Mouse (Mus musculus) left cerebral cortex, postnatal 14 days (tissue): ENCODE data around the gene Cry1. TPM values are rescaled to one million over a fixed set of nuclear protein-coding genes. Genes with fewer than 3 reads are reported as not detected.

ENCODE experiments used
- DNase-seq, 2 experiments: peaks; one replicate each; pipeline ENCODE4 v3.0.0; 2021 to 2022; ENCODE audit warnings: low spot score in 2 of 2, mixed read lengths in 1 of 2
- intact Hi-C: fragments of 180-260 bp; cut with DNase I; formaldehyde crosslinking; loops from one replicate; pipeline ENCODE4 v1.15.1; 2025
- total RNA-seq, 2 experiments: library from RNA; stranded (reverse); gene quantifications; 2 replicates each; pipeline ENCODE4 v1.2.3; 2021

Cry1 gene
- total RNA-seq, 2 experiments from 2014 or later = 15.0 to 18.6 TPM

GRCm38 (mm10) chr10:85176640-85177039 is 8.2 kb downstream of the Cry1 start:
- DNase-seq = no peak

GRCm38 (mm10) chr10:85165306-85165705 is 19.6 kb downstream of the Cry1 start:
- DNase-seq = no peak
- intact Hi-C loops = no loop called here

More at GRCm38 (mm10) chr10:85176640-85177039, 8.2 kb downstream of the Cry1 start:
- intact Hi-C loops = no loop called here

- no peak for DNase-seq
- intact Hi-C loops = no loop called here
Measured at GRCm38 (mm10) chr10:85164791-85165190, 20.1 kb downstream of the Cry1 start.

- intact Hi-C loops = no loop called here
- peak; percentile 38 to 88 for DNase-seq
Measured at GRCm38 (mm10) chr10:85161745-85162351, 23.0 kb downstream of the Cry1 start.

- no peak for DNase-seq
- intact Hi-C loops = no loop called here
Measured at GRCm38 (mm10) chr10:85159989-85160619, 24.8 kb downstream of the Cry1 start.

- DNase-seq = no peak
- intact Hi-C loops = no loop called here
Measured at GRCm38 (mm10) chr10:85157451-85157850, 27.4 kb downstream of the Cry1 start.

- intact Hi-C loops = no loop called here
- peak; percentile 59 to 78 for DNase-seq
Measured at GRCm38 (mm10) chr10:85154195-85154594, 30.7 kb downstream of the Cry1 start.

- intact Hi-C loops = no loop called here
- no peak for DNase-seq
Measured at GRCm38 (mm10) chr10:85149226-85149625, 35.6 kb downstream of the Cry1 start.

GRCm38 (mm10) chr10:85146282-85146681 is 38.6 kb downstream of the Cry1 start:
- intact Hi-C loops = no loop called here
- DNase-seq = no peak

GRCm38 (mm10) chr10:85141465-85141864 is 43.4 kb downstream of the Cry1 start:
- no peak for DNase-seq
- intact Hi-C loops = no loop called here

- intact Hi-C loops = no loop called here
- DNase-seq = no peak
Measured at GRCm38 (mm10) chr10:85136573-85136972, 48.3 kb downstream of the Cry1 start.

GRCm38 (mm10) chr10:85128453-85128852 is 56.4 kb downstream of the Cry1 start:
- DNase-seq = peak in 1 of 2 experiments; percentile 9
- intact Hi-C loops = no loop called here

- intact Hi-C loops = no loop called here
- peak; percentile 97 to 99 for DNase-seq
Measured at GRCm38 (mm10) chr10:85127395-85128287, 57.2 kb downstream of the Cry1 start, which contains the start of gene Mterf2. Gene Mterf2, minus strand, starts transcription at chr10:85128027.

- no peak for DNase-seq
- intact Hi-C loops = no loop called here
Measured at GRCm38 (mm10) chr10:85125184-85125583, 59.7 kb downstream of the Cry1 start.

- DNase-seq = no peak
- intact Hi-C loops = no loop called here
Measured at GRCm38 (mm10) chr10:85114409-85114808, 70.5 kb downstream of the Cry1 start.

GRCm38 (mm10) chr10:85103085-85103885 is 81.6 kb downstream of the Cry1 start:
- intact Hi-C loops = no loop called here
- peak; percentile 23 for DNase-seq

GRCm38 (mm10) chr10:85102247-85103084 is 82.4 kb downstream of the Cry1 start, which contains the start of the genes Fhl4 and Tmem263:
Gene Fhl4, minus strand, starts transcription at chr10:85102495.
Gene Tmem263, plus strand, starts transcription at chr10:85102627.
- DNase-seq = peak; percentile 58 to 80
- intact Hi-C loops = no loop called here

GRCm38 (mm10) chr10:85101841-85102240 is 83.0 kb downstream of the Cry1 start:
- no peak for DNase-seq
- intact Hi-C loops = no loop called here
